Mouse (Mus musculus): ENCODE data around the gene Psg21.
A peak's percentile ranks its signal among the peaks of the same experiment; 100 is the strongest.
"Not testable (repeated sequence)": the region's sequence is repeated elsewhere in the genome, so short reads cannot be mapped to it uniquely, and the experiment has no call there.

Psg21 gene

GRCm38 (mm10) chr7:18656625-18657024 lies at the start of gene Psg21:
Psg21 (minus strand) TSS chr7:18656725.
- DNase-seq, result not testable (repeated sequence)

GRCm38 (mm10) chr7:18686085-18686484 lies 29.6 kb upstream of the Psg21 start, which contains the start of gene Psg20:
Psg20 (minus strand) TSS chr7:18686185.
- DNase-seq, result no peak

DNA sequence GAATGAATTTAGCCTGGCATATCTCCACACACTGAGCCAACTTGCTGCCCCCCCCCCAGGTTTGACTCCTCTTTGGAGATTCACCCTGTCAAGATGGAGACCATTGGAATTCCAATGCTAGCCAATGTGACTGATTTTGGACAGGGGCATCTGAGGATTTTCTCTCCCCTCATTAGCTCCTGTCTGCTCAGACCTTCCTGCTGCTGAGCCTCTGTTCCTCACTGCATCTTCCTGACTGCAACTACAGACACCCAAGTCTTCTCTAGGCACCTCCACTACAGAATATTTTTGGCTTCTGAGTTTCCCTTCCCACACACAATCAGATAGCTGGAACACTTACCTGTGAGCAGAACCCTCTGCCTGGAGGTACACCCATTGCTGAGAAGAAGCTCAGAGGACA lies 29.1 kb upstream of the Psg21 start:
- DNase-seq, result no peak

- peak; percentile 11 for DNase-seq
Observed at GRCm38 (mm10) chr7:18679772-18680171, 23.2 kb upstream of the Psg21 start.

DNA sequence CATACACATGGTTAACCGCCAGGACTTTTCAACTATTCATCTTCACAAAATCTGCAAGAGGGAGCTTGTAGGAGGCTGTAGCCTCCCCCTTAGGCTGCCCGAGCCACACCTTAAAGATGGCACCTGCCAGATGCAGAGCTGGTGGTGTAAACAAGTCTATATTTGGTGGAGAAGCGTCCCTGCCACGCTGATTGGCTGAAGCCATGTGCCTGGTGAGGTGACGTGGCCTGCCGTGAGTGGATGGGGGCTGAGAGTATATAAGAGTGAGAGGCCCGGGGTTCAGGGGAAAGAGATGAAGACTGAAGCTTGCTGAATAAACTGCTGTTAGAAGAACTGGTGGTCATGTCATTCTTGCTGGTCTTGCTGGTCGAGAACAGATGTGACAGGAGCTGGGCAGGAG lies 29.6 kb downstream of the Psg21 start:
- DNase-seq, result not testable (repeated sequence)

- DNase-seq, result not testable (repeated sequence)
Observed at GRCm38 (mm10) chr7:18616401-18616800, 40.1 kb downstream of the Psg21 start, which contains the start of gene Psg23. Psg23 (minus strand) TSS chr7:18616501.

Measured in cerebellum, adult 9-11 months (tissue).